Mouse (Mus musculus): ENCODE results near the gene Rtl5.

The Rtl5 gene

GRCm38 (mm10) chrX:102066134-102066533, 5.0 kb downstream of the Rtl5 start:
- DNase-seq (ENCODE audit: low spot score in 2 of 2): peak in 1 of 2 experiments; percentile 68

- DNase-seq (ENCODE audit: low spot score in 2 of 2): no peak
These were observed 5.8 kb downstream of the Rtl5 start for GRCm38 (mm10) chrX:102065213-102065775.

- DNase-seq (ENCODE audit: low spot score in 2 of 2): no peak
These were observed 7.0 kb downstream of the Rtl5 start for GRCm38 (mm10) chrX:102064062-102064461.

- no peak for DNase-seq (ENCODE audit: low spot score in 2 of 2)
These were observed 10.2 kb downstream of the Rtl5 start for GRCm38 (mm10) chrX:102060891-102061290.

GRCm38 (mm10) chrX:102060243-102060642, 10.9 kb downstream of the Rtl5 start:
- no peak for DNase-seq (ENCODE audit: low spot score in 2 of 2)

- DNase-seq (ENCODE audit: low spot score in 2 of 2): no peak
These were observed 11.7 kb downstream of the Rtl5 start for GRCm38 (mm10) chrX:102059437-102059836.

GRCm38 (mm10) chrX:102054009-102054408, 17.1 kb downstream of the Rtl5 start:
- no peak for DNase-seq (ENCODE audit: low spot score in 2 of 2)

- no peak for DNase-seq (ENCODE audit: low spot score in 2 of 2)
These were observed 17.7 kb downstream of the Rtl5 start for GRCm38 (mm10) chrX:102053371-102053770.

- DNase-seq (ENCODE audit: low spot score in 2 of 2): no peak
These were observed 19.9 kb downstream of the Rtl5 start for GRCm38 (mm10) chrX:102051225-102051624.

- DNase-seq (ENCODE audit: low spot score in 2 of 2): no peak
These were observed 20.6 kb downstream of the Rtl5 start for GRCm38 (mm10) chrX:102050552-102050951.

- DNase-seq (ENCODE audit: low spot score in 2 of 2): no peak
These were observed 28.7 kb downstream of the Rtl5 start for GRCm38 (mm10) chrX:102042386-102042785.

- DNase-seq (ENCODE audit: low spot score in 2 of 2): no peak
These were observed 29.5 kb downstream of the Rtl5 start for GRCm38 (mm10) chrX:102041562-102041961.

GRCm38 (mm10) chrX:102037506-102037905, 33.6 kb downstream of the Rtl5 start:
- no peak for DNase-seq (ENCODE audit: low spot score in 2 of 2)

- no peak for DNase-seq (ENCODE audit: low spot score in 2 of 2)
These were observed 34.2 kb downstream of the Rtl5 start for GRCm38 (mm10) chrX:102036866-102037361.

GRCm38 (mm10) chrX:102035671-102036070, 35.4 kb downstream of the Rtl5 start:
- DNase-seq (ENCODE audit: low spot score in 2 of 2): no peak

- DNase-seq (ENCODE audit: low spot score in 2 of 2): no peak
These were observed 37.5 kb downstream of the Rtl5 start for GRCm38 (mm10) chrX:102033566-102033965.

- no peak for DNase-seq (ENCODE audit: low spot score in 2 of 2)
These were observed 38.7 kb downstream of the Rtl5 start for GRCm38 (mm10) chrX:102032431-102032830.

- DNase-seq (ENCODE audit: low spot score in 2 of 2): peak; percentile 17 to 21
These were observed 39.3 kb downstream of the Rtl5 start for GRCm38 (mm10) chrX:102031851-102032250.

- DNase-seq (ENCODE audit: low spot score in 2 of 2): no peak
These were observed 46.1 kb downstream of the Rtl5 start for GRCm38 (mm10) chrX:102024976-102025375.

- DNase-seq (ENCODE audit: low spot score in 2 of 2): no peak
These were observed 51.4 kb downstream of the Rtl5 start for GRCm38 (mm10) chrX:102019471-102020240.

GRCm38 (mm10) chrX:102018890-102019289, 52.2 kb downstream of the Rtl5 start:
- DNase-seq (ENCODE audit: low spot score in 2 of 2): peak in 1 of 2 experiments; percentile 16

- DNase-seq (ENCODE audit: low spot score in 2 of 2): no peak
These were observed 53.7 kb downstream of the Rtl5 start for GRCm38 (mm10) chrX:102017213-102017923.

Measured in frontal cortex, postnatal 10 days (tissue).